Mouse (Mus musculus) hindbrain, embryonic 12.5 days (tissue): Measurements from ENCODE around the gene Lhfp. TPM values are rescaled to one million over a fixed set of nuclear protein-coding genes. Genes with fewer than 3 reads are reported as not detected.

Experiments used
- ATAC-seq: fragments of 200-750 bp; cut with Nextera tagmentation; 2 replicates; pipeline ENCODE4 v1.8.0; 2017; ENCODE audit warnings: moderate TSS enrichment; ENCODE audit not compliant: low FRiP score
- H3K27ac ChIP-seq: fragments of 300-500 bp; sonication (generic); 2 replicates; pipeline ENCODE4 v1.5.1; 2016; ENCODE audit warnings: mild to moderate bottlenecking
- H3K27me3 ChIP-seq: fragments of 300-500 bp; sonication (generic); 2 replicates; pipeline ENCODE4 v1.6.1; 2016; ENCODE audit warnings: mild to moderate bottlenecking
- H3K36me3 ChIP-seq: fragments of 300-500 bp; sonication (generic); 2 replicates; pipeline ENCODE4 v1.6.1; 2016; ENCODE audit warnings: mild to moderate bottlenecking
- H3K4me1 ChIP-seq: fragments of 300-500 bp; sonication (generic); 2 replicates; pipeline ENCODE4 v1.6.1; 2016
- H3K4me2 ChIP-seq: fragments of 300-500 bp; sonication (generic); replicated peaks from 2 replicates; pipeline ENCODE4 v1.6.1; 2016; ENCODE audit warnings: mild to moderate bottlenecking
- H3K4me3 ChIP-seq: fragments of 300-500 bp; sonication (generic); 2 replicates; pipeline ENCODE4 v1.5.1; 2016; ENCODE audit warnings: mild to moderate bottlenecking
- H3K9ac ChIP-seq: fragments of 300-500 bp; sonication (generic); 2 replicates; pipeline ENCODE4 v1.6.1; 2016; ENCODE audit warnings: mild to moderate bottlenecking, moderate library complexity
- H3K9me3 ChIP-seq: fragments of 300-500 bp; sonication (generic); replicated peaks from 2 replicates; pipeline ENCODE4 v1.6.1; 2016; ENCODE audit warnings: mild to moderate bottlenecking
- WGBS: fragments of 180-500 bp; shearing (Covaris S2); methylation state at CpG from one replicate; pipeline ENCODE4 v1.1.7; 2016; 5-methylcytosine and 5-hydroxymethylcytosine counted together
- polyA plus RNA-seq: library from polyadenylated mRNA; unstranded; fragments of >200 nt; fragmentation: Nextera tagmentation; extraction: Ambion mirVana; gene quantifications from 2 replicates; pipeline ENCODE4 v1.2.1, GENCODE M21; 2016

Lhfp gene
- polyA plus RNA-seq, 1 experiment from 2014 or later: 64.2 TPM

- Histone ChIP-seq H3K36me3 (no peaks in the 10 kb centered on the region), H3K9me3 (no peaks in the 10 kb centered on the region), H3K27me3 (no peaks in the 10 kb centered on the region), H3K4me2 (no peak overlapping the region), H3K4me1 (peaks cover 33% of the 10 kb centered on the region), H3K4me3 (no peak overlapping the region), H3K27ac (peak overlapping the region; percentile 35), H3K9ac (no peak overlapping the region)
- ATAC-seq: no peak
- 41% methylated on average over 10 of the region's 10 CpGs for WGBS
Measured at GRCm38 (mm10) chr3:53210691-53211526, 169.6 kb downstream of the Lhfp start.

GRCm38 (mm10) chr3:53212599-53212998 lies 171.3 kb downstream of the Lhfp start:
- Histone ChIP-seq H3K27me3 (no peaks in the 10 kb centered on the region), H3K4me3 (no peak overlapping the region), H3K9me3 (no peaks in the 10 kb centered on the region), H3K9ac (no peak overlapping the region), H3K4me2 (no peak overlapping the region), H3K36me3 (no peaks in the 10 kb centered on the region), H3K27ac (no peak overlapping the region), H3K4me1 (peaks cover 21% of the 10 kb centered on the region)
- no peak for ATAC-seq
- 85% methylated on average over 2 of the region's 2 CpGs for WGBS

GRCm38 (mm10) chr3:53213346-53213745 lies 172.0 kb downstream of the Lhfp start:
- Histone ChIP-seq H3K36me3 (no peaks in the 10 kb centered on the region), H3K4me3 (no peak overlapping the region), H3K27ac (no peak overlapping the region), H3K9me3 (no peaks in the 10 kb centered on the region), H3K27me3 (no peaks in the 10 kb centered on the region), H3K9ac (no peak overlapping the region), H3K4me1 (peaks cover 21% of the 10 kb centered on the region), H3K4me2 (no peak overlapping the region)
- 81% methylated on average over 3 of the region's 3 CpGs for WGBS
- no peak for ATAC-seq

GRCm38 (mm10) chr3:53213746-53214271 lies 172.5 kb downstream of the Lhfp start:
- no peaks in the 10 kb centered on the region for H3K27me3 ChIP-seq
- no peak overlapping the region for H3K27ac ChIP-seq
- peaks cover 21% of the 10 kb centered on the region for H3K4me1 ChIP-seq
- H3K9ac ChIP-seq: no peak overlapping the region
- no peak for ATAC-seq
- WGBS: 54% methylated on average over 7 of the region's 7 CpGs
- no peak overlapping the region for H3K4me3 ChIP-seq
- H3K4me2 ChIP-seq: no peak overlapping the region
- no peaks in the 10 kb centered on the region for H3K36me3 ChIP-seq
- H3K9me3 ChIP-seq: no peaks in the 10 kb centered on the region

GRCm38 (mm10) chr3:53214386-53214785 lies 173.1 kb downstream of the Lhfp start:
- no peaks in the 10 kb centered on the region for H3K36me3 ChIP-seq
- H3K27me3 ChIP-seq: no peaks in the 10 kb centered on the region
- no peak overlapping the region for H3K27ac ChIP-seq
- no peaks in the 10 kb centered on the region for H3K9me3 ChIP-seq
- no peak overlapping the region for H3K4me2 ChIP-seq
- peaks cover 19% of the 10 kb centered on the region for H3K4me1 ChIP-seq
- no peak overlapping the region for H3K4me3 ChIP-seq
- 57% methylated on average over 4 of the region's 4 CpGs for WGBS
- no peak for ATAC-seq
- no peak overlapping the region for H3K9ac ChIP-seq

- no peak for ATAC-seq
- H3K4me2 ChIP-seq: no peak overlapping the region
- no peak overlapping the region for H3K4me3 ChIP-seq
- H3K36me3 ChIP-seq: no peaks in the 10 kb centered on the region
- H3K4me1 ChIP-seq: peaks cover 3% of the 10 kb centered on the region; the same call in 1 of the 2 replicates
- H3K27me3 ChIP-seq: no peaks in the 10 kb centered on the region
- no peak overlapping the region for H3K9ac ChIP-seq
- H3K9me3 ChIP-seq: no peaks in the 10 kb centered on the region
- 75% methylated on average over 5 of the region's 5 CpGs for WGBS
- 0 out of 2 replicates have a peak overlapping the region, but pooled peaks have one; percentile 0 for H3K27ac ChIP-seq
Measured at GRCm38 (mm10) chr3:53217697-53218096, 176.4 kb downstream of the Lhfp start.

- Histone ChIP-seq H3K4me1 (peaks cover 7% of the 10 kb centered on the region; the same call in 1 of the 2 replicates), H3K27ac (no peak overlapping the region), H3K9me3 (no peaks in the 10 kb centered on the region), H3K27me3 (no peaks in the 10 kb centered on the region), H3K9ac (no peak overlapping the region), H3K36me3 (no peaks in the 10 kb centered on the region), H3K4me2 (no peak overlapping the region), H3K4me3 (no peak overlapping the region)
- WGBS: 73% methylated on average over 5 of the region's 5 CpGs
- ATAC-seq: no peak
Measured at GRCm38 (mm10) chr3:53221531-53222272, 180.4 kb downstream of the Lhfp start.

- ATAC-seq: no peak
- no peaks in the 10 kb centered on the region for H3K27me3 ChIP-seq
- H3K9me3 ChIP-seq: no peaks in the 10 kb centered on the region
- H3K4me1 ChIP-seq: peaks cover 7% of the 10 kb centered on the region; the same call in 1 of the 2 replicates
- H3K27ac ChIP-seq: no peak overlapping the region
- H3K4me2 ChIP-seq: no peak overlapping the region
- no peaks in the 10 kb centered on the region for H3K36me3 ChIP-seq
- no peak overlapping the region for H3K9ac ChIP-seq
- 87% methylated on average over 5 of the region's 5 CpGs for WGBS
- no peak overlapping the region for H3K4me3 ChIP-seq
Measured at GRCm38 (mm10) chr3:53224141-53224540, 182.8 kb downstream of the Lhfp start.

- Histone ChIP-seq H3K4me1 (peaks cover 7% of the 10 kb centered on the region; the same call in 1 of the 2 replicates), H3K27ac (peak overlapping the region; percentile 30; the same call in 1 of the 2 replicates), H3K36me3 (no peaks in the 10 kb centered on the region), H3K4me3 (no peak overlapping the region), H3K4me2 (no peak overlapping the region), H3K9ac (no peak overlapping the region), H3K27me3 (no peaks in the 10 kb centered on the region), H3K9me3 (no peaks in the 10 kb centered on the region)
- 47% methylated on average over 6 of the region's 6 CpGs for WGBS
- peak; percentile 67; the same call in 1 of the 2 replicates for ATAC-seq
Measured at GRCm38 (mm10) chr3:53225774-53226173, 184.4 kb downstream of the Lhfp start.

GRCm38 (mm10) chr3:53226223-53226622 lies 184.9 kb downstream of the Lhfp start:
- 58% methylated on average over 6 of the region's 6 CpGs for WGBS
- Histone ChIP-seq H3K4me2 (no peak overlapping the region), H3K36me3 (no peaks in the 10 kb centered on the region), H3K27ac (peak overlapping the region; percentile 40; the same call in 1 of the 2 replicates), H3K27me3 (no peaks in the 10 kb centered on the region), H3K4me1 (peaks cover 7% of the 10 kb centered on the region; the same call in 1 of the 2 replicates), H3K4me3 (no peak overlapping the region), H3K9ac (no peak overlapping the region), H3K9me3 (no peaks in the 10 kb centered on the region)
- no peak for ATAC-seq

- no peaks in the 10 kb centered on the region for H3K27me3 ChIP-seq
- H3K36me3 ChIP-seq: no peaks in the 10 kb centered on the region
- no peak overlapping the region for H3K27ac ChIP-seq
- H3K9ac ChIP-seq: no peak overlapping the region
- no peak overlapping the region for H3K4me2 ChIP-seq
- no peaks in the 10 kb centered on the region for H3K9me3 ChIP-seq
- H3K4me1 ChIP-seq: peaks cover 7% of the 10 kb centered on the region; the same call in 1 of the 2 replicates
- H3K4me3 ChIP-seq: no peak overlapping the region
- ATAC-seq: no peak
Measured at GRCm38 (mm10) chr3:53227866-53228265, 186.5 kb downstream of the Lhfp start.

GRCm38 (mm10) chr3:53230562-53230961 lies 189.2 kb downstream of the Lhfp start:
- Histone ChIP-seq H3K27ac (no peak overlapping the region), H3K4me3 (no peak overlapping the region), H3K27me3 (no peaks in the 10 kb centered on the region), H3K4me2 (no peak overlapping the region), H3K36me3 (no peaks in the 10 kb centered on the region), H3K9ac (no peak overlapping the region), H3K9me3 (no peaks in the 10 kb centered on the region), H3K4me1 (peaks cover 4% of the 10 kb centered on the region; the same call in 1 of the 2 replicates)
- no peak for ATAC-seq
- WGBS: 44% methylated on average over 3 of the region's 3 CpGs
